Mouse (Mus musculus): ENCODE data around the gene Cadps2.

The Cadps2 gene

DNA sequence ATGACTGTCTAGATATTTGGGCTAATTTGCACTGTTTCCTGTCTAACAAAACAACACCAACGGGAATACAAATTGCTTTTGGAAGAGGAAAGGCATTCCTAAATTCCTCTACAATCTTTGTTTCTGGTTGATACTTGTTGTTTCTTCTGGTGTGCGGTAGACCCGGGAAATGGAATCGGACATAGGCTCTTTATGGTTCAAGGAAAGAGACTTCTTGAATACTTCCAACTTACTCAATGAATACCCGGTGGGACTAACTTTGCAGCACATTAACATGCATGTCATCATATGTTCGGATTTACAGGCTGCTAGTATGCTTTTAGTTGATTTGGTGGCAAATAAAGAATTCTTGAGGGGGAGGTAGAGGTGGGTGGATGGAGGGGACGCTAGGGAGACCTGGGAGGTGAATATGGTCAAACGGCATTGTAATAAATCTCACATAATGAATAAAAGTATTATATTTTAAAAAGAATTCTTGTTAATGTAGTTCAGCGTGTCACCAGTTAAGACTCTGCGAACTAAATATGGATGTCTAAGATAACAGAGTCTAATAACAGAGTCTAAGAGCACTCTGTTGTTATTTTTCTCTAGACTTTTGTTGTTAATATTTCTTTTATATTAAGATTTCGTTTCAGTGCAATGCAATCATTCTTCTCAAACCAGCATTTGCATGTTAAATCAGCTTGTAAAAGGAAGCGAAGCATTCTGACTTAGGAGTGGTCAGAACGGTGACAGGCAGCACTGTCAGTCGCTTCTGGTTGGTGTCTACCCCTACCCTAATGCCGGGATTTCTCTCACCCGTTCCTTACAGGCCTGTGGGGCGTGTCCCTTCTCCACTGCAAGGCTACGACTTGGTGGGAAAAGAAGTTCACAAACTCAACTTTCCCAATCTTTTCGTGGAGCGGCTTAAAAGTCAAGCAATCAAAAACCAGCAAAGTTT lies 586.8 kb downstream of the Cadps2 start:
- DNase-seq (ENCODE audit: low spot score in 2 of 2), result no peak

DNA sequence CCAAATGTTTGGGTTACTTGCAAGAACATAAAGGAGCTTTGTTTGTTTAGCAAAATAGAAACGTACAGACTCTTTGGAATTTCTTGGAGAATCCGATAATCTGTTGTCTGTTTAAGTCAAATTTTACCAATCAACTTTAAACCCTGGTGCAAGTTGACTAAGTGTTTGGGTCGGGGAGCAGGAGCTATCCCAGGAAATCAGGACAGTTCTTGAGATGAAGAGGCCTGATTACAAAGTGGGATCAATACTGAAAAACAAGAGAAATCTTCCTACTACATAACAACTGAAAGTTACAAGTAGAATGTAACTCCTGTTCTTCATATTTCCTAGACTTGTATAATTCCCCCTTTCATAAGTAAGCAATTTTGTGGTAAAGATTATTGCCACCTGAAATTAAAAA lies 587.8 kb downstream of the Cadps2 start:
- no peak for DNase-seq (ENCODE audit: low spot score in 2 of 2)

DNA sequence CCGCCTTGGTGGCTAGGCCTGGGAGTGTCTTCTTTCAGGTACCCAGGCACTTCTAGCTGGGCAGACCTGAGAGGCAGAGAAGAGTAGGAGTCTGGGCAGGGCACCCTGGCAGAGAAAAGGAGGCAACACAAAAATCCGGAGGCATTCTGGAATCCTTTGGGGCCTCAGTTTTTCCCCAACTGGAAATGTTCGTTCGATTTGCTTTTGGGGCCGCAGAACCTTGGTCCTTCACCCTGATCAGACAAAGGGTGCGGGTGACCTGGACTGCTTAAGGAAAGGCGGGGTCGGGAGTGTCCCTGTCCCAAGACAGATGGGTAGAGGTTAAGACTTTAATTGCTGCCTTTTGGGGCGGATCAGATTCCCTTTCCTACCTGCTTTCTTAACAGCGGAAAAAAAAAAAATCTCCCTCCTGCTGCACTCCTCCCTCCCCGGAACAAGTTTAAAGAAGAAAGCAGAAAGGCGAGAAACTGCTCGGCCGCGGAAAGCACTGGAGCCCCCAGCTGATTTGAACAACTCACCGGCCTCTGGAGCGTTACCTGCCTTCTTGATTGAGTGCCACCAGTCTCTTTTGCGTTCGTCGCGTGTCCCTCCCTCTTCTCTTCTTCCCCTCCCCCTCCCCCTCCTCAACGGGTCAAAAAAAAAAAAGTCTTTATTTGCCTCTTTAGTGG lies 588.8 kb downstream of the Cadps2 start:
- no peak for DNase-seq (ENCODE audit: low spot score in 2 of 2)

DNA sequence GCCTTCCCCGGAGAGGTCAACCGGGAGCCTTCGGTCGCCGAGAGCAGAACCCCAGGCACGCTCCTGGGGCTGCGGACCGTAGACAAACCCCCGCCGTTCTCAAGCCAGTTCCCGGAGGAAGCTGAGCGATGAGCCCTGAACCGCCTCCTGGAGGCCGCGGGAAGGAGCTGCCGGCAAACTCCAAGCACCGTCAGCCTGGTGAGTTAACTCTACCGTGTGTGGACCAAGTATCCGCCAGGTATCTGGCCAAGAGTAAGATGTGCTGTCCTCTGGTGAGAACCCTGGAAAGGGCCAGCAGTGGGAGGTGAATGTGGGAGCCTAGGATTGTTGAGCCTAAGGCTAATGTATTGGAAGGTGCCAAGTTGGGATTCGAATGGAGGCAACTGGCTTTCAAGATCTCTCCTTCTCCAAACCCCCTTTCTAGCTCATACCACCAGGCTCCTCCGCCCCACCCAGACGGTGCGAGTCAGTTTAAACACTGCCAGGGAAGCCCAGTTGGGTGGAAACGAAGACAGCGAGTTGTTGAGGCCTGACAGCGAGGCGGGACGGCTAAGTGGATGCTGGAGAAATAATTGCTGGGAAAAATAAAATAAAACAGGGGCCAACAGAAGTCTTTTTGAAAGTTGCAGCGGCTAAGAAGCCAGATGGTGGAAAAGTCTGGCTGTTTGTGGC lies 589.5 kb downstream of the Cadps2 start:
- no peak for DNase-seq (ENCODE audit: low spot score in 2 of 2)

DNA sequence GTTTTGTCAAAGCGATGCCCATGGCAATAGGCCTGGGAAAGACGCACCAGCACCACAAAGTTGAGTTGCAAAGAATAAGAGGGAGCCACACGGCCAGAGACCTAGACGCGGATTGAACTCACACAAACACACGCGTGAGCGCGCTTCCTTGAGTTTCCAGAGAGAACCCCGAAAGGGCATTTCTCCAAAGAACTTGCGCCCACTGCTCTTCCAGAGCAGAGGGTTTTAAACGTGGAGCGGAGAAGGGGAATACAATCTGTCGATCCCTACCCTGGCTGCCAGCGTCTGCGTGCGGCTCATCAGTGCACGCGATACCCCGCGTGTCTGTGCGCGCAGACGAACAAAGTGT lies 590.2 kb downstream of the Cadps2 start:
- no peak for DNase-seq (ENCODE audit: low spot score in 2 of 2)

DNA sequence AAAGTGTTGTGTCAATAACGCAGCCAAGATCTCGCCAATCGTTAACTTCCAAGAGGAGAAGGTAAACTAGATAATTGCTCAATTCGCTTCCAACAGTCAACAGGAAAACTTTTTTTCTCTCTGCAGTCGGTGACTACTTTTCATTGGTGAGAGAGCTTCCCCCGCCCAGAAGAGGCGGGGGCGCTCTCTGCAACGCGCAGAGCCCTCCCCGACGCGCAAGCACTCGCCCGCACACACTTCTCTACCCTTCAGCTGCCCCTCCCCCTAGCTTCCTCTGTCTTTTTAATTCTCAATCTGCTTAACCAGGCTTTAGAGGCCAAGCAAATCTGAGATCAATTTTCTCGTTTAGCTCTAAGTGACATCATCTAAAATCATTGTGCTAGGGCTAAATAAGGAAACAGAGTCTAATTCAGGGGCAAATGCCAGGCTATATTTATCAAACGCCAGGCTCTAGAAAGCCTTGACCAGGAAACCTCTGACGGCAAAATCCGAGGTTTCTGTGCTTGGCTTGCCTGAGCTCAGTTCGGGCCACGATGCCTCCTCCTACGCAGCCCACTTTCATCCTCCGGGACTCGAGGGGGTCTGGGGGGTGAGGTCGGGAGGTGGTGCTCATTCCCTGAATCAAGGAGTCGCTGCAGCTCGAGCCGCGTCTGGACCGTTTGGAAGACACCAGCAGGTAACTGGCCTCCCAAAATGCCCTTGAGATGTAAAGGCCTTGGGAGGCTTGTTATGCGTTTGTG lies 590.7 kb downstream of the Cadps2 start, which contains the start of gene Fezf1:
Gene Fezf1, minus strand, starts transcription at position 50 of the 740 bp plus-strand sequence.
- DNase-seq (ENCODE audit: low spot score in 2 of 2), result no peak

DNA sequence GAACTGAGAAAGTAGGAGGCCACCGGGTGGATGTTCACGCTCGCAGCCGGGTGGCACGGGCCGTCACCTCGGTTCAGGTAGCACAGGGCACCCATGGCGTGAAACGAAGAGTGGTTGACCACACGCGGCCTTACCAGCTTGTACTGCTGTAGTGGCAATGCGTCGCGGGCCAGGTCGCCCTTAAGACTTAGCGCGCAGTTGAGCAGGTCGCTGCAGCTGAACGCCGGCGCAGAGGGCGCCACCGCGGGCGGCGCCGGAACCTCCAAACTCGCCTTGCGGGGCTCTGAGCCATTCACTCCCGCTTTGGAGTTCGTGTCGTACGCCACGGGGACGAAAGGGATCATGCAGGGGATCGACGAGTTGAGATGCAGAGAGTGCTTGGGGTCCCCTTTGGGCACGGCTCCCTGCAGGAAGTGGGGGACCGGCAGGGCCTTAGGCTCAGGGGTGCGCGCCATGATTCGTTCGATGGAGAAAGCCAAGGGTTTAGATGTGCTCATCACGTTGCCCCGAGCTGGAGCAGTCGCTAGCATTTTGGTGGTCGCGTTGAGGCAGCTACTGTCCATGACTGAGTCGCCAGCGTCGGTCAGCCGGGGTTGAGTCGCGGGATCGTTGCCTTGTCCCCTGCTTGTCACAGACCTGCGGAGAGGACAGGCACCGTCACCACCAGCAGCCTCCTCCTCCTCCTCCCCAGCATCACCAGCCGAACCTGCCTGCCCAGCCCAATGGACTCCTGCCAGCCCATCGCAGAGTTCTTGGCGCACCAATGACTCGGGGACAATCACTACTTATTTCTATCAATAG lies 591.5 kb downstream of the Cadps2 start:
- no peak for DNase-seq (ENCODE audit: low spot score in 2 of 2)

DNA sequence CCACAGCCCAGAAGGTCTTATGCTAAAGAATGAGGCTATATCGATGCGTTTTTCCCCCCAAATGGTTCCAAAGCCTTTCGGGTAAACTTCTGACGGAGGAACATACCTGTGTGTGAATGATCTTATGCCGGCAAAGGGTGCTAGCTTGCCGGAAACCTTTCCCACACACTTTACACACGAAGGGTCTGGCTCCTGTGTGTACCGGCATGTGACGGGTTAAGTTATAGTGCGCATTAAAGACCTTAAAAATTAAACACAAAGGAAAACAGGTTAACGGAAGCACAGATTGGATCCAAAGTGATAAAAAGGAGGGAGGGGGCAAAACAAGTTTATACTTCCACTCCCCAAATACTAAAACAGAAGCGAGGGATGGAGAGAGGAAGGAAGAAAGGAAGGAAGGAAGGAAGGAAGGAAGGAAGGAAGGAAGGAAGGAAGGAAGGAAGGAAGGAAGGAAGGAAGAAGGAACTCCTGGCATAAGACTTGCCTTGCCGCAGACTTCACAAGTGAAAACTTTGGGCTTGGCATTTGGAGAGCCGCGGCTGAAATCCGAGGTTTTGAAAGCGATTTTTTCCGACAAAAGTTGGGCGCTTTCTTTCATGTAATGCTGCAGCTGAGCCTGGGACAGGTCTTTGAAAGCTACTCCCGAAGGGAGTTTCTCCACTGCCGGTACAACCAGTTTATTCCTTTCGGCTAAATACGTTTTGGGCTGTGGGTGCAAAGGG lies 592.3 kb downstream of the Cadps2 start:
- DNase-seq (ENCODE audit: low spot score in 2 of 2), result no peak

DNA sequence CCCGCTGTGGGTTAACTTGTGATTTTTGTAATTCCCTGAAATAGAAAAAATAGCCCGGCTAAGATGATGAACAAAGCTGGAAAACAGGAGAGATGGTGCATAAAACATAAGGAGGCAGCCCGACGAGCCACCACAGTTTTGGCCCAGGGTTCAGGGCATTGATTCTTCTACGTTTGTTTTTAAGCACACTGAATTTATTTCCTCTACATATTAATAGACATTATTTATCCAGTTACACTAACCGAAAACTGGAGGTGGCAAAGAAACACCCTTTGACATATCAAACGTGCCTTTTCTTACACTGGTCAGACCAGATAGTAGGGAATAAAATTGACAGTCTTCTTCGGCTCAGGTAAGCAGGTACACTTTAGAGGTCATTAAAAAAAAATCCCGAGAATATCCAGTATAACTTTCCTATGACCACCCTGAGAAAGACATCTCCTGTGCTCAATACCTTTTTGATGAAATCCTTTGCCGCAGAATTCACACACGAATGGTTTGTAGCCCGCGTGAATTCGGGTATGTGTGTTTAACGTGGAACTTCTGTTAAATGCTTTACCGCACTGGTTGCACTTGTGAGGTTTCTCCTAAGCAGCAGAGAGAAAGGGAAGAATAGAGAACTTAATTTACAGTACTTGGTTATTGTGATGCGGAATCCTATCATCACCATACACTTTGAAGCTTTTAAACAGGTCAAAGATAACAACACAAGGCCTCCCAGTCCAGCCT lies 593.0 kb downstream of the Cadps2 start:
- no peak for DNase-seq (ENCODE audit: low spot score in 2 of 2)

DNA sequence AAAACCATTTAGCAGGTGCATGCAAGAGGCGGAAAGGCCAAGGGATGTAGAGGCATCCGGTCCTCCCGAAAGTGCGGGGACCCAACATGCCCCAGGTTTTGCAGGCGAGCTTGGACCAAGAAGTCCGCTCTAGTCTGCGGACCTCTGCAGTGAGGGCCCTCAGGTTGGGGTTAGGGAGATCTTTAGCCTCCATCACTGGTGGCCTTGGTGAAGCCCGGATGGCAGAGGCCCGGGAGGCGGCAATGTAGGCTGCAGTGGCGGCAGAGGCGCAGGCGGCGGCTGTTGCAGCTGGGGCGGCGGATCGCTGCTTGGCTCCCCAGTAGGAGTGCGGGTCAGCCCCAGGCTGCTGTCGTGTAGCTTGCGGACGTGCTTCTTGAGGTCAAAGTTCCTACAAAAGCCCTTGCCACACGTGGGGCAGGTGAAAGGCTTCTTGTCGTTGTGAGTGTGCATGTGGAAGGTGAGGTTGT lies 593.6 kb downstream of the Cadps2 start:
- DNase-seq (ENCODE audit: low spot score in 2 of 2), result no peak

DNA sequence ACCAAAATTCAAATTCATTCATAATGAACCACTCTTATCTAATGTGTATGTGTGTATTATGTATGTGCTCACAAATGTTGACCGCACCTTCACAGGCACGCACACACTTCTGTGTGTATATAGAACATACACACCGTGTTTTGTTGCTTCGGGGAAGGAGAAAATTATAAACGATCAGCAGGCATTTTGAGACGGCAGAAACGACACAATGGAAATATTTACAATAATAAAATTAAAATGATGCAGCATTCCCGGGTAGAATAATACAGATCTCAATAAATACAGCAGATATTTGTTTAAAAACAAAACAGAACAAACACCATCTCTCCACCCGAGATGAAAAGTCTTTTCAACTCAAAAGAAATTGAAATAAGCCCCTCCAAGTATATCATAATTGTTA lies 594.1 kb downstream of the Cadps2 start:
- DNase-seq (ENCODE audit: low spot score in 2 of 2), result no peak

DNA sequence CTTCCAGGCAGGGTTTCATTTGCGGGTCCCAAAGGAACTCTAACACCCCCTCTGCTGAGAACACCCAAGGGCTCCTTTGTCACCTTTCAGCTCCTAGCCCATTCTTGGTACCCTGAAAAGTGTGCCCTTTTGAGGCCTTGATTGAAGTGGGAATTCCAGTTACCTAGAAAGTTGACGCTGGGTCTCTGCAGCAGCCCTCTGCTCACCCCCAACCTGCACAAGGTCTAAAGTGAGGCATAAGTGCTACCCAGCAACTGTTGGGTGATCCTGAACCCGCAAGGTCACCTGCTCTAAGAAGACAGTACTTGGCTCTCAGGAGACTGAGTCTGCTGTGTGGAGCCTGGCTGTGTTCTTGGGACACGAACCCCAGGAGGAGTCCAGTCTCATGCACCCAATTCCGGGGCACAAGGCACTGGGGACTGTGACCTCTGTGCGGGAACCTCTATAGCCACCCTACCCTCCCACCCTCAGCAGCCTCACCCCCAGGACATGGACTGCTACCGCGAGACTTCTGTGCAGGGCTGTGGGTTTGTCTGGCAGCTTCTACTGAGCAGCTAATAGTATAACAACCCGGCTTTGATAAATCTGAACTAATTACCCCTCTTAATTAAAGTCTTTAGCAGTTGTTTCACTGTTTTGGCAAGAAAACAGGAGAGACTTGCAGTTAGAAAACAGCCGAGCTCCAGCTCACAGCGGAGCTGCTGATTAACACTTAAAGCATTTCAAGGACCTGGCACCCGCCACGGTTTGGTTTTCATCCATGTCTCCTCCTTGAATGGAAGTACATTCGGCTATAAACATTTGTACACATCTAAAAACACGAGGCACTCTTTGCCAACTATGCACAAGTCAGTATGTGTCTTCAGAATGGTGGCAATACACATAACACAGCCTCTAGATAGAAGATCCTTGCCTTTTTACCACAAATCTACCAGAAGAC lies 595.1 kb downstream of the Cadps2 start:
- no peak for DNase-seq (ENCODE audit: low spot score in 2 of 2)
